ENCODE assay signal across 8 mouse cellular contexts in genomic region chr2:6212724-6213511, GRCm38 (mm10). TPM values are rescaled to one million over a fixed set of nuclear protein-coding genes. Genes with fewer than 3 reads are reported as not detected.
DNase-seq lines count a peak whose midpoint lies in the region; ATAC-seq and TF ChIP-seq lines count a peak whose summit lies in the region.

TSS of gene Echdc3 (minus strand) at chr2:6213033.

- no peaks in the 10 kb centered on the region for H3K9me3 ChIP-seq in hindbrain, postnatal 0 days (ENCODE audit: low read length)

- intact Hi-C loops in left cerebral cortex, postnatal 10 days (cut with DNase I): no loop called here

- H3K9ac ChIP-seq in hindbrain, postnatal 0 days (replicated peaks; ENCODE audit: low read length): peak within 1 kb of the TSS; percentile 40

- ATAC-seq in hindbrain, postnatal 0 days: peak; percentile 90
- peak; percentile 67 for ATAC-seq in megakaryocyte progenitor cell, adult 5-6 weeks (replicated peaks; ENCODE audit: poor library complexity)

- no peaks in the 10 kb centered on the region for H3K36me3 ChIP-seq in hindbrain, postnatal 0 days (ENCODE audit: insufficient read depth, low read length)

- H3K4me2 ChIP-seq in hindbrain, postnatal 0 days (ENCODE audit: low read depth, low read length): peak within 1 kb of the TSS; percentile 54

- H3K4me1 ChIP-seq in cortical plate, adult 2 months (ENCODE audit: control insufficient read depth, insufficient read depth, low read length): peaks cover 1% of the 10 kb centered on the region; the same call in 1 of the 2 replicates
- H3K4me1 ChIP-seq in hindbrain, postnatal 0 days (ENCODE audit: insufficient read depth, low read length): peaks cover 7% of the 10 kb centered on the region

- DNase-seq in adipocyte (ENCODE audit: low spot score): peak; percentile 93
- peak; percentile 76 to 79 for DNase-seq in gastrocnemius, adult 8-10 months (ENCODE audit: low spot score in 2 of 2)
- peak; percentile 76 for DNase-seq in hindbrain, postnatal 0 days (ENCODE audit: low spot score)
- peak; percentile 56 to 93 for DNase-seq in left cerebral cortex, postnatal 10 days (ENCODE audit: extremely low spot score in 1 of 2, low spot score in 2 of 2)
- DNase-seq in right cerebral cortex, postnatal 10 days (ENCODE audit: low spot score in 2 of 2): peak; percentile 63 to 86
- DNase-seq in urinary bladder, postnatal 14 days (ENCODE audit: low spot score): peak; percentile 90

- no peak within 1 kb of the TSS for H3K27ac ChIP-seq in cortical plate, adult 2 months (ENCODE audit: insufficient read depth, low read length)
- peak within 1 kb of the TSS; percentile 71 for H3K27ac ChIP-seq in hindbrain, postnatal 0 days

- no peak for TF ChIP-seq POLR2A in cortical plate, adult 2 months (IDR thresholded peaks at IDR 0.05; ENCODE audit: extremely low read depth, insufficient read depth, low read length)

- no peak for TF ChIP-seq CTCF in cortical plate, adult 2 months (IDR thresholded peaks at IDR 0.05; ENCODE audit: extremely low read depth, insufficient read depth, low read length)
- no peak for TF ChIP-seq CTCF in hindbrain, postnatal 0 days (IDR thresholded peaks at IDR 0.05; ENCODE audit: low read depth)

- H3K27me3 ChIP-seq in hindbrain, postnatal 0 days (ENCODE audit: insufficient read depth, low read length): no peaks in the 10 kb centered on the region

- H3K4me3 ChIP-seq in cortical plate, adult 2 months (ENCODE audit: insufficient read depth, low read length): peak within 1 kb of the TSS; percentile 12
- peak within 1 kb of the TSS; percentile 28 for H3K4me3 ChIP-seq in hindbrain, postnatal 0 days (ENCODE audit: low read length)

- 4% methylated on average over 30 of the region's 30 CpGs for WGBS in hindbrain, postnatal 0 days

RNA-seq across cellular contexts. Expression of gene Echdc3, which starts in this region (rescaled TPM):
- 1.6 and 1.8 TPM in 2 replicates for polyA plus RNA-seq in cortical plate, adult 2 months (2012; rRNA removed)
- total RNA-seq in gastrocnemius, adult 8-10 months (2022): 1 to 10 TPM; 4.6 to 6.5 (median 5.7) TPM
- 1.5 and 1.6 TPM in 2 replicates for total RNA-seq in hindbrain, postnatal 0 days (2014; rRNA removed)
- polyA plus RNA-seq in hindbrain, postnatal 0 days (2015; fragmentation: Nextera tagmentation; extraction: Ambion mirVana): 1.5 and 1.7 TPM in 2 replicates
- total RNA-seq in left cerebral cortex, postnatal 10 days (2021): under 1 TPM; 0.58 to 0.75 TPM
- 1.2 and 2.4 TPM in 2 replicates for total RNA-seq in megakaryocyte progenitor cell, adult 5-6 weeks (2015)
- 0.41 and 1.5 TPM in 2 replicates for total RNA-seq in megakaryocyte progenitor cell, adult 5-6 weeks (2017)

Comparison
In these comparisons a context has a peak if more than half of its experiments do, and no peak if none do; other contexts are left out.
1. Peak in DNase-seq in left cerebral cortex, postnatal 10 days; RNA of the gene not detected or under 1 TPM.